Mouse (Mus musculus) liver, postnatal 0 days (tissue): ENCODE measurements around the gene Zbtb8a. TPM values are rescaled to one million over a fixed set of nuclear protein-coding genes. Genes with fewer than 3 reads are reported as not detected.

Experiments used
- ATAC-seq: fragments of 200-750 bp; cut with Nextera tagmentation; 2 replicates; pipeline ENCODE4 v1.8.0; 2017; ENCODE audit warnings: mild to moderate bottlenecking, moderate library complexity
- DNase-seq: peaks from one replicate; pipeline ENCODE4 v3.0.0-alpha.2; 2016
- H3K27ac ChIP-seq: fragments of 300-500 bp; sonication (generic); 2 replicates; pipeline ENCODE4 v1.5.1; 2014; ENCODE audit warnings: antibody characterized with exemption, moderate library complexity, mild to moderate bottlenecking, low read depth
- H3K27me3 ChIP-seq: fragments of 300-500 bp; sonication (generic); 2 replicates; pipeline ENCODE4 v1.6.1; 2014; ENCODE audit warnings: low read length, control low read depth, mixed read lengths; ENCODE audit not compliant: insufficient read depth
- H3K36me3 ChIP-seq: fragments of 300-500 bp; sonication (generic); replicated peaks from 2 replicates; pipeline ENCODE4 v1.6.1; 2014; ENCODE audit warnings: mild to moderate bottlenecking, control low read depth, low read length, moderate library complexity, mixed read lengths; ENCODE audit not compliant: insufficient read depth
- H3K4me1 ChIP-seq: fragments of 300-500 bp; sonication (generic); 2 replicates; pipeline ENCODE4 v1.6.1; 2014; ENCODE audit warnings: antibody characterized with exemption, mild to moderate bottlenecking, control low read depth; ENCODE audit not compliant: insufficient read depth
- H3K4me2 ChIP-seq: fragments of 300-500 bp; sonication (generic); 2 replicates; pipeline ENCODE4 v1.6.1; 2014; ENCODE audit warnings: low read depth, mild to moderate bottlenecking, low read length, moderate library complexity, mixed read lengths
- H3K4me3 ChIP-seq: fragments of 300-500 bp; sonication (generic); 2 replicates; pipeline ENCODE4 v1.5.1; 2014; ENCODE audit warnings: low read depth, low read length
- H3K9ac ChIP-seq: fragments of 300-500 bp; sonication (generic); replicated peaks from 2 replicates; pipeline ENCODE4 v1.6.1; 2014; ENCODE audit warnings: mild to moderate bottlenecking, moderate library complexity
- H3K9me3 ChIP-seq: fragments of 300-500 bp; sonication (generic); 2 replicates; pipeline ENCODE4 v1.6.1; 2016; ENCODE audit warnings: mild to moderate bottlenecking, control low read depth, low read length, mixed read lengths
- CTCF ChIP-seq: sonication (generic); IDR thresholded peaks from 2 replicates; pipeline ENCODE4 v1.5.1; 2016; ENCODE audit warnings: antibody characterized with exemption, low read depth
- EP300 ChIP-seq: IDR thresholded peaks from 2 replicates; pipeline ENCODE4 v1.6.1; 2016; ENCODE audit warnings: antibody characterized with exemption, low read depth, mild to moderate bottlenecking
- WGBS: fragments of 180-500 bp; shearing (Covaris S2); extraction: QIAGEN DNeasy Blood & Tissue Kit; methylation state at CpG from one replicate; pipeline ENCODE4 v1.1.7; 2014; ENCODE audit not compliant: insufficient replicate concordance; 5-methylcytosine and 5-hydroxymethylcytosine counted together
- polyA plus RNA-seq: library from polyadenylated mRNA; unstranded; fragments of >200 nt; fragmentation: Nextera tagmentation; extraction: Ambion mirVana; gene quantifications from 2 replicates; pipeline ENCODE4 v1.2.1, GENCODE M21; 2015

The Zbtb8a gene
- polyA plus RNA-seq, 1 experiment from 2014 or later, result 2.3 TPM

DNA sequence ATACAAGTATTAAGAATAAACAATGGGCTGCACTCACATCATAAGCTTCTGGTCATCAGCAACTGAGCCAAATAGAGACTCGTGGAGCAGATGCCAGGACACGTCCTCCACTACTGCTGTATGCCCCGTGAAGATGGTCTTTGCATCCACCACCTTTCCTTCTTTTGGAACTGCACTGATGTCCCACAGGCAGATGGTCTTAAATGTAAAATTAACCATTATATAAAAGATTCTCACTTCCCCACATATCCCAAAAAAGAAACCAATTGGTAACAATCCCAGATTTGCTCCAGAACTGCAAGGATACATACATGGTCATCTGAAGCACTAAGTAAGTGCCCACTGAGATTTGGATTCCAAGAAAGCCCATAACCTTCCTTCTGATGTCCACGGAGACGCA, 55.9 kb downstream of the Zbtb8a start:
- DNase-seq (no peak), ATAC-seq (no peak)
- peaks cover 65% of the 10 kb centered on the region for H3K36me3 ChIP-seq
- WGBS, result 91% methylated on average over 5 of the region's 5 CpGs
- H3K4me3 ChIP-seq, result no peak overlapping the region
- H3K9ac ChIP-seq, result no peak overlapping the region
- no peaks in the 10 kb centered on the region for H3K27me3 ChIP-seq
- no peak overlapping the region for H3K27ac ChIP-seq
- TF ChIP-seq EP300 (no peak), CTCF (no peak)
- H3K4me2 ChIP-seq, result no peak overlapping the region
- H3K4me1 ChIP-seq, result peaks cover 8% of the 10 kb centered on the region
- no peaks in the 10 kb centered on the region for H3K9me3 ChIP-seq

DNA sequence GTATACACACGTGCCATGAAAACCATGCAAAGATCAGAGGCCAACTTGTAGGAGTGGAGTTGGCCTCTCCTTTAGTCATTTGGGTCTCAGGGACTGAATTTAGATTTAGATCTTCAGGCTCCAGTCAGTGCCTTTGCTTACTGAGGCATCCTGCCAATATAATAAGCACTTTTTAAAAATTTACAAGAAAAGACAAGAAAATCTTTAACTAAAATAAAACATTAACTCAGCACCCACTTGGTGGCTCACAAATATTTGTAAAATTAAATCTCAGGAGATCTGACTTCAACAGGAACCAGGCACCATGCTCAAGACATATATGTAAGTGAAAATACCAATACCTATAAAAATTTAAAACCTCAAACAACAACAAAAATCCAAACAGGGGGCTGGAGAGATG, 57.0 kb downstream of the Zbtb8a start:
- Histone ChIP-seq H3K27me3 (no peaks in the 10 kb centered on the region), H3K27ac (no peak overlapping the region), H3K4me1 (0 out of 2 replicates have a peak, but pooled peaks cover 3% of the 10 kb centered on the region), H3K9me3 (no peaks in the 10 kb centered on the region), H3K4me2 (no peak overlapping the region), H3K4me3 (no peak overlapping the region), H3K36me3 (peaks cover 65% of the 10 kb centered on the region), H3K9ac (no peak overlapping the region)
- DNase-seq, result no peak
- no peak for ATAC-seq
- WGBS, result 61% methylated on average over 1 of the region's 1 CpGs
- TF ChIP-seq CTCF, result no peak
- TF ChIP-seq EP300, result no peak

GRCm38 (mm10) chr4:129313886-129314285, 64.0 kb downstream of the Zbtb8a start:
- no peaks in the 10 kb centered on the region for H3K27me3 ChIP-seq
- no peaks in the 10 kb centered on the region for H3K4me1 ChIP-seq
- peaks cover 75% of the 10 kb centered on the region for H3K36me3 ChIP-seq
- no peak for DNase-seq
- TF ChIP-seq CTCF (no peak), EP300 (no peak)
- 69% methylated on average over 3 of the region's 3 CpGs for WGBS
- H3K27ac ChIP-seq, result no peak overlapping the region
- no peak overlapping the region for H3K9ac ChIP-seq
- peak overlapping the region; percentile 16; the same call in 1 of the 2 replicates for H3K4me2 ChIP-seq
- H3K9me3 ChIP-seq, result no peaks in the 10 kb centered on the region
- no peak overlapping the region for H3K4me3 ChIP-seq
- no peak for ATAC-seq

DNA sequence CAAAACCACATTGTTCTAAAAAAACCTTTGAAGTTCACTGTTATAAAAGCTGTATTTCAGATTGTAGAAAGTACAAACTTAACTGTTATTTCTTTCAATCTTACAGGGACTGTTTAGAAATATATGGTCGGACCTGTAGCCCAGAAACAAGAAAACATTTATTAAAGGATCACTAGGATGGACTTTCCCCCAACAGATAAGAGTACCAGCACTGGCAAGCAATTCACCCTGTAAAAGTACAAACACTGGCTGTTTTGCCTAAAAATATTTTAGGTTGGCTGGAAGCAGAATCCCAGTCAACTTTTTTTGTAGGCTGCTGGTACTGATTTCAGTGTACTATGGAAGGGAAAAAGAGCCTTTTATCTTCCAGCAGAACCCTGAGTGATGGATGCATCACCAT, 70.0 kb downstream of the Zbtb8a start:
- ATAC-seq (no peak), DNase-seq (no peak)
- Histone ChIP-seq H3K4me1 (no peaks in the 10 kb centered on the region), H3K27ac (0 out of 2 replicates have a peak overlapping the region, but pooled peaks have one; percentile 39), H3K4me3 (no peak overlapping the region), H3K9ac (no peak overlapping the region), H3K36me3 (peaks cover 50% of the 10 kb centered on the region), H3K27me3 (no peaks in the 10 kb centered on the region), H3K4me2 (no peak overlapping the region), H3K9me3 (no peaks in the 10 kb centered on the region)
- WGBS, result 67% methylated on average over 1 of the region's 1 CpGs
- TF ChIP-seq EP300, result no peak
- TF ChIP-seq CTCF, result no peak

GRCm38 (mm10) chr4:129304306-129304705, 73.6 kb downstream of the Zbtb8a start:
- WGBS, result 27% methylated on average over 1 of the region's 1 CpGs
- DNase-seq, result no peak
- Histone ChIP-seq H3K27me3 (no peaks in the 10 kb centered on the region), H3K36me3 (peaks cover 22% of the 10 kb centered on the region), H3K4me1 (no peaks in the 10 kb centered on the region), H3K27ac (no peak overlapping the region), H3K4me3 (no peak overlapping the region), H3K9ac (no peak overlapping the region), H3K9me3 (no peaks in the 10 kb centered on the region), H3K4me2 (no peak overlapping the region)
- no peak for TF ChIP-seq CTCF
- TF ChIP-seq EP300, result no peak
- ATAC-seq, result peak; percentile 35; the same call in 1 of the 2 replicates

- Histone ChIP-seq H3K4me3 (no peak overlapping the region), H3K4me1 (no peaks in the 10 kb centered on the region), H3K27me3 (no peaks in the 10 kb centered on the region), H3K9me3 (no peaks in the 10 kb centered on the region), H3K4me2 (no peak overlapping the region), H3K36me3 (peaks cover 20% of the 10 kb centered on the region), H3K9ac (no peak overlapping the region), H3K27ac (no peak overlapping the region)
- 86% methylated on average over 9 of the region's 9 CpGs for WGBS
- DNase-seq (no peak), ATAC-seq (no peak)
- TF ChIP-seq CTCF (no peak), EP300 (no peak)
Observed at GRCm38 (mm10) chr4:129303816-129304215, 74.1 kb downstream of the Zbtb8a start.

Other genes starting within 250 kb of the Zbtb8a start
- gene Fndc5, start 241.1 kb downstream of the Zbtb8a start, polyA plus RNA-seq, result 0.32 and 0.52 TPM in 2 replicates
- gene S100pbp, start 188.4 kb downstream of the Zbtb8a start, polyA plus RNA-seq, result 3.5 and 3.6 TPM in 2 replicates
- 23.0 and 25.7 TPM in 2 replicates for gene Yars, start 188.4 kb downstream of the Zbtb8a start, polyA plus RNA-seq
- gene C77080, start 116.7 kb downstream of the Zbtb8a start, polyA plus RNA-seq, result 1.4 and 1.8 TPM in 2 replicates
- 0.15 TPM in 1 of 2 replicates, not detected in the other for gene Sync, start 90.5 kb downstream of the Zbtb8a start, polyA plus RNA-seq
- gene Rbbp4, start 42.7 kb downstream of the Zbtb8a start, polyA plus RNA-seq, result 163 and 167 TPM in 2 replicates
- 32.2 and 34.2 TPM in 2 replicates for gene Zbtb8os, start 42.4 kb downstream of the Zbtb8a start, polyA plus RNA-seq
- gene Zbtb8b, start 62.7 kb upstream of the Zbtb8a start, polyA plus RNA-seq, result 0.40 and 0.55 TPM in 2 replicates
- 37.4 and 40.7 TPM in 2 replicates for gene Bsdc1, start 83.5 kb upstream of the Zbtb8a start, polyA plus RNA-seq
- 0.11 and 0.14 TPM in 2 replicates for gene Tssk3, start 112.9 kb upstream of the Zbtb8a start, polyA plus RNA-seq
- gene Fam229a, start 113.1 kb upstream of the Zbtb8a start, polyA plus RNA-seq, result 0.41 and 0.88 TPM in 2 replicates
- gene Marcksl1, start 135.5 kb upstream of the Zbtb8a start, polyA plus RNA-seq, result 42.7 and 46.9 TPM in 2 replicates
- 54.9 and 59.0 TPM in 2 replicates for gene Hdac1, start 164.6 kb upstream of the Zbtb8a start, polyA plus RNA-seq
- gene Lck, start 195.5 kb upstream of the Zbtb8a start, polyA plus RNA-seq, result 3.3 and 3.4 TPM in 2 replicates
- gene Fam167b, start 200.4 kb upstream of the Zbtb8a start, polyA plus RNA-seq, result 13.1 and 15.0 TPM in 2 replicates
- 119 and 125 TPM in 2 replicates for gene Eif3i, start 222.5 kb upstream of the Zbtb8a start, polyA plus RNA-seq
- 81.7 and 93.9 TPM in 2 replicates for gene Tmem234, start 222.6 kb upstream of the Zbtb8a start, polyA plus RNA-seq
- 0.54 and 0.71 TPM in 2 replicates for gene Dcdc2b, start 236.1 kb upstream of the Zbtb8a start, polyA plus RNA-seq
- 5.2 and 8.2 TPM in 2 replicates for gene Iqcc, start 241.0 kb upstream of the Zbtb8a start, polyA plus RNA-seq
- gene Ccdc28b, start 245.8 kb upstream of the Zbtb8a start, polyA plus RNA-seq, result 13.1 and 15.7 TPM in 2 replicates